8 mouse cellular contexts compared by ENCODE assay signal in the genomic region with DNA sequence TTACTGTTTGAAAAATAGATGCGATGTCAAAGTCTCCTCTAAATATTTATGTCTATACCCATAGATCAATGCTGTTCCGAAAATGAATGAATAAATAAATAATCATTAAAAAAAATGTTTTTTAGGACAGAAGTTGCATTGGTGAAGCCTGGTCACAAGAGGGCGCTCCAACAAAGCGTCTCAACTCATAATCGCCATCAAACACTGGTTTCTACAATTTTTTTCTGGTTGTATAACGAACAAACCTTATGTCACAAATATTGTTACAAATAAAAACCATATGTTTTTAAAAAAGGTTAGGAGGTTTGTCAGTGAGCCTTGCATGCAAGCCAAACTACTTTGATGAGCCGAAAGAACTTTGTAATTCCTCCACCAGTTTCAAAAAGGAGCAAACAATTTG. TPM values are rescaled to one million over a fixed set of nuclear protein-coding genes. Genes with fewer than 3 reads are reported as not detected.
DNase-seq lines count a peak whose midpoint lies in the region.

No protein-coding gene starts in this region.

- peak; percentile 40 to 53 for DNase-seq in adrenal gland, adult 18-20 months (ENCODE audit: low spot score in 2 of 2)
- DNase-seq in adrenal gland, adult 8-10 months, result no peak
- DNase-seq in kidney, adult 9 months, result peak; percentile 16
- no peak for DNase-seq in kidney, postnatal 14 days
- peak; percentile 48 for DNase-seq in CD4-positive helper T cell, adult 2 months (ENCODE audit: low read depth, low spot score)
- peak; percentile 20 to 26 for DNase-seq in cerebellum, postnatal 36 days
- DNase-seq in lung, postnatal 10 days, result peak; percentile 56
- DNase-seq in yolk sac, embryonic 10.5 days (ENCODE audit: low spot score), result no peak

RNA-seq across cellular contexts. Expression of a gene that starts 52.2 kb away (rescaled TPM):
- total RNA-seq in adrenal gland, adult 18-20 months (2021), result 100 to 1,000 TPM; 340 to 537 TPM
- 100 to 1,000 TPM; 281 to 586 (median 466) TPM for total RNA-seq in adrenal gland, adult 8-10 months (2022)

Comparison
In these comparisons a context has a peak if more than half of its experiments do, and no peak if none do; other contexts are left out.
1. DNase-seq: peak in adrenal gland, adult 18-20 months (2 of 2), kidney, adult 9 months (single experiment), CD4-positive helper T cell, adult 2 months (single experiment), cerebellum, postnatal 36 days (2 of 2) and lung, postnatal 10 days (single experiment); none in adrenal gland, adult 8-10 months (single experiment), kidney, postnatal 14 days (single experiment) and yolk sac, embryonic 10.5 days (single experiment).